Mouse (Mus musculus) lung, postnatal 0 days (tissue): ENCODE data around the gene Sptbn4.

ENCODE experiments used
- CTCF ChIP-seq: IDR thresholded peaks from 2 replicates; pipeline ENCODE4 v1.5.1; 2016; ENCODE audit warnings: antibody characterized with exemption, mild to moderate bottlenecking
- EP300 ChIP-seq: IDR thresholded peaks from 2 replicates; pipeline ENCODE4 v1.6.1; 2016; ENCODE audit warnings: antibody characterized with exemption, mild to moderate bottlenecking, control low read depth

DNA sequence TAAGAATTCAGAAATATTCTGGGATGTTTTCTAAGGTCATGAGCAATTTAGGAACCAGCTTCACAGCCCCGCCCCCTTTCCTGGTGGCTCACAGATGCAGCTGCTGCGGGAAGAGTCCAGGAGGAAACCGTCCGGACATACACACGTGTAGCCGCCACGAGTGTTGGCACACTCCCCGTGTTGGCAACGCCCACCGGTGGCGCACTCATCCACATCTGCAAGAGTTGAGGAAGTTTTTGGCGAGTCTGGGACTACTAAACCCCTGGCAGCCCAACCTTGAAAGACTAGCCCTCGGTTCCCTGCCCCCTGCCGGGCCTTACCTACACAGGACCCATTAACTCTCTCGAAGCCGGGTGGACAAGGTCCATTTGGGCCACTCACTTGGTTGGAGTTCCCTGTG, 118.8 kb downstream of the Sptbn4 start:
- TF ChIP-seq CTCF (no peak; the same call in 1 of the 2 replicates), EP300 (no peak)
